Comparison of ENCODE assay signal across 9 mouse cellular contexts in genomic region chr17:56453251-56453650, GRCm38 (mm10). TPM values are rescaled to one million over a fixed set of nuclear protein-coding genes. Genes with fewer than 3 reads are reported as not detected.
A peak's percentile ranks its signal among the peaks of the same experiment; 100 is the strongest.
DNase-seq lines count a peak whose midpoint lies in the region.
"Had no signal": no experiment of that assay in that cellular context is flagged by ENCODE, and none has a peak within 500 bp of the region (broad histone marks: within the 10 kb centered on the region; RNA-seq: fewer than 3 reads in every experiment).

No protein-coding gene starts in this region.

- peak; percentile 83 for DNase-seq in gastrocnemius, adult 18-20 months (ENCODE audit: low spot score)
- no peak for DNase-seq in gastrocnemius, postnatal 10 days
- peak; percentile 76 for DNase-seq in adrenal gland, postnatal 14 days
- DNase-seq in cerebellum, adult 9-10 months, result peak; percentile 66
- peak; percentile 52 for DNase-seq in heart, postnatal 4 days
- no peak for DNase-seq in kidney, postnatal 10 days
- DNase-seq in MN1 (ENCODE audit: low spot score), result no peak
- DNase-seq: right cerebral cortex, adult 18-20 months had no signal

RNA-seq across cellular contexts. Expression of gene Ptprs, which starts 23.0 kb away (rescaled TPM):
- total RNA-seq in gastrocnemius, adult 18-20 months (2021), result 10 to 100 TPM; 30.8 to 38.3 TPM
- 10 to 100 TPM; 64.1 to 94.7 TPM for total RNA-seq in gastrocnemius, postnatal 10 days (2021)
- total RNA-seq in adrenal gland, postnatal 14 days (2021), result 97.0 and 102 TPM in 2 replicates
- total RNA-seq in heart, postnatal 4 days (2021), result 100 to 1,000 TPM; 140 to 141 TPM

RNA-seq across cellular contexts. Expression of gene Znrf4, which starts 59.0 kb away (rescaled TPM):
- total RNA-seq in gastrocnemius, adult 18-20 months (2021), result not detected
- not detected for total RNA-seq in gastrocnemius, postnatal 10 days (2021)
- total RNA-seq in adrenal gland, postnatal 14 days (2021), result not detected in 2 replicates
- not detected for total RNA-seq in heart, postnatal 4 days (2021)
- total RNA-seq: layer of hippocampus, adult 18-20 months had no signal

Comparison
In these comparisons a context has a peak if more than half of its experiments do, and no peak if none do; other contexts are left out.
1. DNase-seq: peak in gastrocnemius, adult 18-20 months (single experiment), adrenal gland, postnatal 14 days (single experiment), cerebellum, adult 9-10 months (single experiment) and heart, postnatal 4 days (single experiment); none in gastrocnemius, postnatal 10 days (single experiment), kidney, postnatal 10 days (single experiment) and MN1 (single experiment).